Mouse (Mus musculus): ENCODE results near the gene Sctr. TPM values are rescaled to one million over a fixed set of nuclear protein-coding genes. Genes with fewer than 3 reads are reported as not detected.

Gene Sctr
- polyA plus RNA-seq, 1 experiment from 2014 or later, result not detected

DNA sequence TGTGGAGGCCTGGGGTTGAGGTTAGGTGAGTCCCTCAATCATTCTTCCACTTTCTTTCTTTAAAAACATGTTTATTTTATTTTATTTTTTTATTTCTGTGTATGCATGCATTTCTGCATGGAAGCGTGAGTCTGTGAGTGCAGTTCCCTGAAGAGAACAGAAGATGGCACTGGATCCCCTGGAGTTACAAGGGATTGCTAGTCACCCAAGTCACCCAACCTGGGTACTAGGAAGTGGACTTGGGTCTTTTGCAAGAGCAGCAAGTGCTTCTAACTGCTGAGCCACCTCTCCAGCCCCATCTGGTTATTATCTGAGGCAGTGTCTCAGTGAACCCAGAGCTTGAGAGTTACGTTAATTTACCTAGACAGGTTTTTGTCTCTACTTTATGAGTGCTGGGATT, 9.5 kb downstream of the Sctr start:
- 80% methylated on average over 2 of the region's 2 CpGs for WGBS (ENCODE audit: missing documents)
- Histone ChIP-seq H3K36me3 (ENCODE audit: inconsistent target) (no peaks in the 10 kb centered on the region), H3K27ac (no peak overlapping the region), H3K79me2 (ENCODE audit: inconsistent target) (no peaks in the 10 kb centered on the region), H3K4me3 (ENCODE audit: inconsistent target) (no peak overlapping the region)

DNA sequence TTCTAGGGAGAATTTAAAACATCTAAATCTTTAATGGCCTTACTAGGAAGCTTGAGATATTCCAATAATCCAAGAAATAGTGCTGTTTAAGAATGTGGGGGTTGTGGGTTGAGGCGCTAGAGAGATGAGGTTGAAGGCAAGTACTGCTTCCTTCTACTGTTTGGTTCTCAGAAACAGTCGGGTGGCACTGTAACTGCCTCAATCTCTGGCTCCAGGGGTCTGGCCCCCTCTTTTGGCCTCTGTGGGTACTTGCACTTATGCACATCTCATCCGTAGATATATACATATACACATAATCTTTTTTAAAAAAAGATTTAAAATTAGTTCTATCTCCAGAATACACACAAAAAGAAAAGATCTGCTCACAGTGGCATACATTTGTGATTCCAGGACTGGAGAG, 12.2 kb downstream of the Sctr start:
- no peaks in the 10 kb centered on the region for H3K79me2 ChIP-seq (ENCODE audit: inconsistent target)
- no peak overlapping the region for H3K4me3 ChIP-seq (ENCODE audit: inconsistent target)
- H3K27ac ChIP-seq, result no peak overlapping the region
- H3K36me3 ChIP-seq (ENCODE audit: inconsistent target), result no peaks in the 10 kb centered on the region
- 74% methylated on average over 3 of the region's 3 CpGs for WGBS (ENCODE audit: missing documents)

DNA sequence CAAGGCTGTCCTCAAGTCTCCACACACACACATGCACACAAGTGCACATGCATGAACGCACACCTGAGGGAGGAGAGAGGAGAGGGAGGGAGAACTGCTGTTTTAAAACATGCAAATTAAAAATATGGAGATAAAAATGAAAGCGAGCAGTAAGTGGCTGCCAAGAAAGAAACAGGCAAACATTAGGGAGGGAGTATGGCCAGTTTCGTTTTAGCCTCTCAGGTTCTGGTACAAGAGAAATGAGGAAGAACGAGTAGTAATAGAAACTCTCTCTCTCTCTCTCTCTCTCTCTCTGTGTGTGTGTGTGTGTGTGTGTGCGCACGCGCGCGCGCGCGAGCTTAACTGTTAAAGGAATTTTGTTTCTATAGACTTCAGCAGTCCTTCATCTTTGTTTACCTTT, 12.7 kb downstream of the Sctr start:
- H3K79me2 ChIP-seq (ENCODE audit: inconsistent target), result no peaks in the 10 kb centered on the region
- H3K4me3 ChIP-seq (ENCODE audit: inconsistent target), result no peak overlapping the region
- no peaks in the 10 kb centered on the region for H3K36me3 ChIP-seq (ENCODE audit: inconsistent target)
- WGBS (ENCODE audit: missing documents), result 47% methylated on average over 12 of the region's 12 CpGs
- no peak overlapping the region for H3K27ac ChIP-seq

DNA sequence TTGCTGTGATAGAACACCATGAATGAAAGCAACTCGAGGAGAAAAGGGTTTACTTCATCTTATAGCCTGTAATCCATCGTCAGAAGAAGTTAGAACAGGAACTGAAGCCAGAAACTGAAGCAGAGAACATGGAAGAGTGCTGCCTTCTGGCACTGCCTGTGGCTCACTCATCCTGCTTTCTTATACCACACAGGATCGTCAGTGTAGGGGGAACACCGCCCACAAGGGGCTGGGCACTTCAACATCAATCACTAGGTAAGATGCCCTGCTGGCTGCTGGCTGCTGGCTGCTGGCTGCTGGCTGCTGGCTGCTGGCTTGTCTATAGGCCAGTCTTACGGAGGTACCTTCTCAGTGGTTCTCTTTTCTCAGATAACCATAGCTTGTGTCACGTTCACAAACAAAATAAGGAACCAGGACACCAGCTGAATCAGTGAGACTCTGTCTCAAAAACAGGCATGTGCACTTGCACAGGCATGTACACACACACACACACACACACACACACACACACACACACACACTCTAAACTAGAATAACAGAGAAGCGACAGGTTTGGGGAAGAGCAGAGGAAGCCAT, 13.7 kb downstream of the Sctr start:
- H3K27ac ChIP-seq, result peak overlapping the region; percentile 25

DNA sequence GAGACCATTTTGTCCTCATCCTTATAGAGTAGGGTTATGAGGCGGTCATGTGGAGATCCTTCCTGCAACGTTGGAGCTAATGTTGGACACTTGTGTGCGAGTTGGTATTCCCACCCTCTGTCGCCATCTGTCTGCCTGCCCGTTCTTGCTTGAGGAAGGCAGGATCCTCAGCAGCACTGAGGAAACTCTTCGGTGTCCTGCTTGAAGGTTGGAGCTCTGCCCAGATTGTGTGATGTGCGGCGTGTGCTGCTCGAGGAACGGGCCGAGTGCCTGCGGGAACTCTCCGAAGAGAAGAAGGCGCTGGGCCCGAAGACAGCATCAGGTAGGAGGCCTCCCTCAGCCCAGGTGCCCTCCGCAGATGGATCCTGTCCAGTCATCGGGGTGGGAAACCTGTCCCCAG, 15.3 kb downstream of the Sctr start:
- Histone ChIP-seq H3K27ac (no peak overlapping the region), H3K79me2 (ENCODE audit: inconsistent target) (no peaks in the 10 kb centered on the region), H3K4me3 (ENCODE audit: inconsistent target) (no peak overlapping the region), H3K36me3 (ENCODE audit: inconsistent target) (no peaks in the 10 kb centered on the region)
- WGBS (ENCODE audit: missing documents), result 95% methylated on average over 16 of the region's 17 CpGs

More for the DNA sequence above, 13.7 kb downstream of the Sctr start:
- Histone ChIP-seq H3K4me3 (ENCODE audit: inconsistent target) (no peak overlapping the region), H3K36me3 (ENCODE audit: inconsistent target) (no peaks in the 10 kb centered on the region), H3K79me2 (ENCODE audit: inconsistent target) (no peaks in the 10 kb centered on the region)
- 25% methylated on average over 7 of the region's 7 CpGs for whole genome bisulfite sequencing (ENCODE audit: missing documents)

DNA sequence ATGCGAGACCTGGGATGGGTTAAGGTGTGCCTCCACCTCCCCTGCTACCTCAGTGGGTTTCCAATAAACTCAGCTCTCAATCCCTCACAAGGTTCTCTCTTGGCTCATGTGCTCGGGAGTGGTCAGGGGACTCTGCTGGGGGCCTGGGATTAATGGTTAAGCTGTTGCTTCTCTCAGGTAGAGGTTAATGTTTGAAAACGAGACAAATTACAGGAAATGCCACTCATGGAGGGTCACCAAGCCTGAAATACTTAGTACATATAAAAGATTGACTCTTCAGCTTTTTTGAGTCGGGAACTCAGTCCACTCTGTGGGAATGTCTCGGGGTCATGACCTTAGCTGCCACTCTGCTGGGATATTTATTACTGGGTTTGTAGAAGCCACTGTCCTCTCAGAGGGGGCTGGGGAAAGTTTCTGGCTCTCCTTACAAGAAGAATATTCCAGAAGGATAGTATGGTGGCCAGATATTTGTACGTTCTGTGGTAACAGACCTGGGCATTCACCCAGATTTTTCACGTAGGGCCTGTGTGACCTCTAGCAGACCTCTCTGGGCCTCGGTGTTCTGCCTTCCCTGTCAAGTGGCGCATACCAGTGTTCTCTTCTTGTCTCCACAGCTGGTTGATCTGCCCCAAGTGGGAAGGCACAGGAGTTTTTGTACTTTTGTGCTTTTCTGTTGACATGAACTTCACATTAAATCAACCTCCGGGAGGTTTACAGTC, 17.8 kb downstream of the Sctr start:
- no peak overlapping the region for H3K27ac ChIP-seq
- 85% methylated on average over 10 of the region's 10 CpGs for WGBS (ENCODE audit: missing documents)

DNA sequence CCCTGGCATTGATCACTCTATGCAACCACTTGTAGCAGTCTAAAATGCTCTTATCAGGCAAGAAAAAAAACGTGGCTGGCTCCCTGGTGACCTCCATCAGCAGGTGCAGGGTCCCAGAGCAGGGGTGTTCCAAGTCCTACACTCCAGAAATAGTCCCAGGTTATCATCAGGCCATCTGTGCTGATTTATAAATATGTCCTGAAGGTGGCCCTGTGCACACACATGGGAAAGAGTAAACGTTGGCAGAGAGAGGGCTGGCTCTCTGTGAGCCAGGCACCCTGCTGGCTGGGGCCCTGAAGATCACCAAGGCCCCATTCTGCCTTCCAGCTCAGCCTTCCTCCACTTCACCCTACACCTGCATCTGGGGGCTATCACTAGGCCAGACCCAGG, 18.4 kb downstream of the Sctr start:
- WGBS (ENCODE audit: missing documents), result 32% methylated on average over 2 of the region's 2 CpGs
- H3K27ac ChIP-seq, result no peak overlapping the region
- H3K79me2 ChIP-seq (ENCODE audit: inconsistent target), result no peaks in the 10 kb centered on the region
- H3K4me3 ChIP-seq (ENCODE audit: inconsistent target), result no peak overlapping the region
- no peaks in the 10 kb centered on the region for H3K36me3 ChIP-seq (ENCODE audit: inconsistent target)

More for the DNA sequence above, 17.8 kb downstream of the Sctr start:
- Histone ChIP-seq H3K79me2 (ENCODE audit: inconsistent target) (no peaks in the 10 kb centered on the region), H3K4me3 (ENCODE audit: inconsistent target) (no peak overlapping the region), H3K36me3 (ENCODE audit: inconsistent target) (no peaks in the 10 kb centered on the region)

DNA sequence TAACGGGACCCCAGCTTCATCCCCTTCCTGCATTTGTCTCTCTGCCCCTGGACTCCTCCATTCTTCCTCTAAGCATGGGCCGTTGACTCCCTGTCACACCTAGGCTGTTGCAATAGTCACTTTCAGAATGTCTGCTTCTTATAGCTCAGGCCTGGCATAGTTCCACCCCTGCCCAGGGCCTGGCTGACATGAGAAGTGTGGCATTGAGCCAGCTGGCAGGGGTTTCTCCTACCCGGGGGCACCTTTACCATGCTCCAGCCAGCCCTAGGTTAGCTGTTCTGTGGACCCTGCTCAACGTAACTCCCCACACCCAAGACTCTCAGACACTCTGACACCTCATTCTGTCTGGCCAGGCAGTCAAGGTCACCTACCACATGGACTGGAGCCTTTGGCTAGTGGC, 21.0 kb downstream of the Sctr start:
- Histone ChIP-seq H3K79me2 (ENCODE audit: inconsistent target) (no peaks in the 10 kb centered on the region), H3K27ac (no peak overlapping the region), H3K36me3 (ENCODE audit: inconsistent target) (no peaks in the 10 kb centered on the region), H3K4me3 (ENCODE audit: inconsistent target) (no peak overlapping the region)
- 28% methylated on average over 4 of the region's 4 CpGs for WGBS (ENCODE audit: missing documents)

DNA sequence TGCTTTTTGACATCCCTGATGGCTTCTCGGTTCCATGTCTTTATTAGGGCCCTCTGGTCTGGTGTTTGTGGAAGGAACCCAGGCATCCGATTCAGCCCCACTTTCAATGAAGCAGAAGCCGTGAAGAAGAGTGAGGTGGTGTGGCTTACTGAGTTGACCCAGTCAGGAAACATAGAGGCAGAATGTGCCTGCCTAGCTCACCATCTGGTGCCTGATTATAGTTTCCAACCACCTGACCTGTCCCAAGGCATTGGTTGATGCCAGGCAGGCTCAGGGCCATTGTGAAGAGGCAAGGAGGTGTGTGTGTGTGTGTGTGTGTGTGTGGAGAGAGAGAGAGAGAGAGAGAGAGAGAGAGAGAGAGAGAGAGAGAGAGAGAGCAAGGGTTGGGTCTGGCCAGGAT, 23.8 kb downstream of the Sctr start:
- no peaks in the 10 kb centered on the region for H3K36me3 ChIP-seq (ENCODE audit: inconsistent target)
- no peaks in the 10 kb centered on the region for H3K79me2 ChIP-seq (ENCODE audit: inconsistent target)
- 85% methylated on average over 3 of the region's 3 CpGs for WGBS (ENCODE audit: missing documents)
- no peak overlapping the region for H3K27ac ChIP-seq
- H3K4me3 ChIP-seq (ENCODE audit: inconsistent target), result no peak overlapping the region

DNA sequence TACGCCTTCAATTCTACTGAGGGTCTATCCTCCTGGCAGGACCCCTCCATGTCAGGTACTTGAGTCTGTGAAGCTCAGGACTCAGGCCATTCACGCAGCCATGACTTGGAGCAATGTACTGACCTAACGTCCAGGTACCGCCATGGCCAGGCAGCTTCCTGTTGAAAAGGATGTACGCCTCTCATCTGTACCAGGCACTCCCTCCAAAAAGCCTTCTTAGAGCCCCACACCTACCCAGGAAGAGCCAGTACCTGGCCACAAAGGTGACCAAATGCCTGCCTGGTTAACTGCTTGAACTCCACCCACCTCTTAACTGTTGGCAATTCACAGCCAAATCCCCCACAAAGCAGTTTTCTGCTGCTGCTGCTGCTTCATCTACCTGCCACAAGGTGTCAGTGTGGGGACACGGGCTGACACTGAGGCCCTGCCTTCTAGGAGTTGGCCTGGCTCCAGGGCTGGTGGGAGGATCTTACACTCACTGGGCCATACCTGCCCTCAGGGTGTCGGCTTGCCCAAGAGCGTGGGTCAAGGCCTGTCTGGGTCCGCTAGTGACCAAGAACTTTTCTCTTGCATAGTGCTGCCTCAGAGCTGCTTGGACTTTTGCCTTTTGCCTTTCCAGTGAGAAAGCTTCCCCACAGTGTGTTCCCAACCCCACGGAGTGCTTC, 26.2 kb downstream of the Sctr start:
- no peak overlapping the region for H3K27ac ChIP-seq
- H3K79me2 ChIP-seq (ENCODE audit: inconsistent target), result no peaks in the 10 kb centered on the region
- H3K4me3 ChIP-seq (ENCODE audit: inconsistent target), result no peak overlapping the region
- no peaks in the 10 kb centered on the region for H3K36me3 ChIP-seq (ENCODE audit: inconsistent target)
- WGBS (ENCODE audit: missing documents), result 38% methylated on average over 10 of the region's 10 CpGs

DNA sequence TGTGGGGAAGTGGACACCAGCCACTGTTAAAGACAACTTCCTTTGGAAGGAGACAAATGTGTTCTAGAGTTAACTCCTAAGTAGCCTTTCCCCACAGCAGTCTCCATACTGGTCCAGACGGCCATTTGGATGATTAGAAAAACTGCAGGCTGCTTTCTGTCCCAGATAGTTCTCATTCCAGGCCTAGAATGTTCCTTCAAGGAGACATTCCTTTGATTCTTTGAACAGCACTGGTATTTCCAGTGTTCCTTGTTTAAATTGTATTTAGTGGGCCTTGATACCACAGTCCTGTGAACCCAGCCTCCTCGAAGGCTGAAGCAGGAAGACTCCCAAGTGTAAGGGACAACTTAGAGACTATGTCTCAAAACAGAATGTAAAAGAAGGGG, 26.8 kb downstream of the Sctr start:
- H3K36me3 ChIP-seq (ENCODE audit: inconsistent target), result no peaks in the 10 kb centered on the region
- H3K4me3 ChIP-seq (ENCODE audit: inconsistent target), result no peak overlapping the region
- H3K27ac ChIP-seq, result no peak overlapping the region
- 88% methylated on average over 2 of the region's 2 CpGs for WGBS (ENCODE audit: missing documents)
- H3K79me2 ChIP-seq (ENCODE audit: inconsistent target), result no peaks in the 10 kb centered on the region

DNA sequence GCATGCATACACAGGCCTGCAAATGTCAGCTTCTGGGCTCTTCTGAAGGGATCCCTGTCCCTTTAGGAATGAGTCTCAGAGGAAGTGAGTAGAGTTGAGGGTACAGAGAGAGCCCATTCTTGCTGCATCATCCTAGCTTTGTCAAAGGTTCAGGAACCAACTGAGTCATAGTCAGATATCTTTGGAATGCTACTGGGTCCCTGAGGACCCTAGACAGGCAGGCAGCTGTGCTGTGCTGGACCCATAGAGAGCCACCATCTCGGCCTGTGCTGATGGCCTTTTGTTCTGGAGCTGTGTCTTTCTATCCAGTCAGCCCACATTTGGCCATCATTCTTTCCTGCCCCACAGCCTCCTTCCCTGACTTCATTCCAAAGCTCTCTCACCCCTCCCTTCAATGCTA, 28.1 kb downstream of the Sctr start:
- 90% methylated on average over 1 of the region's 1 CpGs for WGBS (ENCODE audit: missing documents)
- H3K4me3 ChIP-seq (ENCODE audit: inconsistent target), result no peak overlapping the region

DNA sequence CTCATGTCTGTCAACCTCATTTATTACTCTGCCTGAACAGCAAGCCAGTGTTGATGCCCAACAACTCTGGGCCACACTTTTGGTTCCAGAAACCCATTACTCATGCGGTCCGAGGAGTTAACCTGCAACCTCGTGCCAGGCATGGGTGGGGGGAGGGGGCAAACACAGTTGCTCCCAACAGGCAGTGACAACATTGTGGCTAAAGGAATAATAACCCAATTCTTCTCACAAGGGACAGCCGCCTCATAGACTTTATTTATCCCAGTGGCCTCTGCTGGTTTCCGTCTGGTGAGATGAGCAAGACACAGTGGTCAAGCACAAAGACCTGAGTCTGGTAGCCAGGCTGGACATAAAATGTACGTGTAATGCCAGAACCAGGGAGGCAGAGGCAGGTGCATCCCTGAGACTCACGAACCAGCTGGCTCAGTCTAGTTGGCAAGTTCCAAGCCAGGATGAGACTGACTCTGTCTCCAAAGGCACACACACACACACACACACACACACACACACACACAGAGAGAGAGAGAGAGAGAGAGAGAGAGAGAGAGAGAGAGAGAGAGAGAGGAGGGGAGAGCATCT, 28.9 kb downstream of the Sctr start:
- H3K79me2 ChIP-seq (ENCODE audit: inconsistent target), result no peaks in the 10 kb centered on the region
- H3K27ac ChIP-seq, result no peak overlapping the region
- 95% methylated on average over 7 of the region's 7 CpGs for WGBS (ENCODE audit: missing documents)
- H3K4me3 ChIP-seq (ENCODE audit: inconsistent target), result no peak overlapping the region
- H3K36me3 ChIP-seq (ENCODE audit: inconsistent target), result no peaks in the 10 kb centered on the region

More for the DNA sequence above, 28.1 kb downstream of the Sctr start:
- Histone ChIP-seq H3K79me2 (ENCODE audit: inconsistent target) (no peaks in the 10 kb centered on the region), H3K36me3 (ENCODE audit: inconsistent target) (no peaks in the 10 kb centered on the region), H3K27ac (no peak overlapping the region)

DNA sequence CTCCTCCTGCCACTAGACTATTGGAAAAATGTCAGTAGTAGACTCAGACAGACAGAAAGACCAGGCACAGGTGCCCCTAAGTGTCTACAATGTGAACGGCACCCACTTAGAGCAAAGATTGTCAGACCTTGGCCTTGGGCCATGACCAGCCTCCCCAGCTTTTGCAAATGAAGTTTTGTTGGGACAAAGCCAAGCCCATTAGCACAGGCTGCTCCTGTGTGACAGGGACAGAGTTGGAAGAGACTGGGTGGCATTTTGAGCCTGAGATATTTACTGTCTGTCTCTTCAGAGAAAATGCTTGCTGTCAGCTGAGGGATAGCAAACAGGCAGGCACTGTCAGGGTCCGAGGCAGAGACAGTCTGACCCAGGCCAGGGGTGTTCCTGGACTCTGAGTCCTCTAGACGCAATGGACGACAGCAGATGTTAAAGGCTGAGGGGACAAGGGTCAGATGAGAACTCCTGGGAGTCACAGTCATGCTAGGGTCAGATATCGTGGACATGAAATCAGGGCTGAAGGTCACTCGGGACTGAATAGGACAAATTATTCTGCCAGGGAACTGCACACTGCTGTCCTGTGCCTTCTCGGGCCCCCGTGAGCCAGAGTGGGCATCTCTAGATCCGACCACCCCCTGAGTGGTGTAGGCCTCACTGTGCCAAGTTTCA, 30.5 kb downstream of the Sctr start:
- no peak overlapping the region for H3K27ac ChIP-seq
- WGBS (ENCODE audit: missing documents), result 88% methylated on average over 9 of the region's 9 CpGs
- H3K36me3 ChIP-seq (ENCODE audit: inconsistent target), result no peaks in the 10 kb centered on the region
- H3K79me2 ChIP-seq (ENCODE audit: inconsistent target), result no peaks in the 10 kb centered on the region
- H3K4me3 ChIP-seq (ENCODE audit: inconsistent target), result no peak overlapping the region

DNA sequence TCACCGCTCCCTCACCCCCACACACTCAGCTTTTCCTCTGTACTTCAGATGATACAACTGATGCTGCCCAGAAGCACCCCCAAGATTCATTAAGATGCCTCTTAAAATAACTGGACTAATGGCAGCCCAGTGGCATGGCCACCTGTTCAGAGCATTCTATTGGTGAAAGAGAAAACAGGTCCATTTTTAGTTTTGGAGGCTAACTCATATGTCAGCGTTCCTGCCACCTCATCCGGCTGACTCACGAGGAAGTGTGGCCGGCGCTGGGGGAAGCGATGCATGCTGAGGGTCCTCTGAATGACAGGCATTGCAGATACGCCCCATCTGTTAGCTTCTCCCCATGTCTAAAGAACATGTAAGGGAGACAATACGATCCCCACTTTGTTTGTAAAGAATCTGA, 31.9 kb downstream of the Sctr start:
- Histone ChIP-seq H3K4me3 (ENCODE audit: inconsistent target) (no peak overlapping the region), H3K27ac (peak overlapping the region; percentile 55), H3K79me2 (ENCODE audit: inconsistent target) (no peaks in the 10 kb centered on the region), H3K36me3 (ENCODE audit: inconsistent target) (no peaks in the 10 kb centered on the region)
- WGBS (ENCODE audit: missing documents), result 68% methylated on average over 9 of the region's 9 CpGs
